Mouse (Mus musculus) limb, embryonic 10.5 days (tissue): Measurements from ENCODE around the gene Adgrf1. TPM values are rescaled to one million over a fixed set of nuclear protein-coding genes. Genes with fewer than 3 reads are reported as not detected.
A peak's percentile ranks its signal among the peaks of the same experiment; 100 is the strongest.

Source experiments
- DNase-seq: peaks from one replicate; pipeline ENCODE4 v3.0.0-alpha.2; 2017; ENCODE audit warnings: low spot score
- H3K27ac ChIP-seq: fragments of 300-500 bp; sonication (generic); 2 replicates; pipeline ENCODE4 v1.5.1; 2016; ENCODE audit warnings: mild to moderate bottlenecking
- H3K27me3 ChIP-seq: fragments of 300-500 bp; sonication (generic); 2 replicates; pipeline ENCODE4 v1.6.1; 2016; ENCODE audit warnings: low read depth, mild to moderate bottlenecking; ENCODE audit not compliant: poor library complexity, severe bottlenecking
- H3K36me3 ChIP-seq: fragments of 300-500 bp; sonication (generic); 2 replicates; pipeline ENCODE4 v1.6.1; 2016; ENCODE audit warnings: mild to moderate bottlenecking, moderate library complexity
- H3K4me1 ChIP-seq: fragments of 300-500 bp; sonication (generic); 2 replicates; pipeline ENCODE4 v1.6.1; 2016
- H3K4me3 ChIP-seq: fragments of 300-500 bp; sonication (generic); 2 replicates; pipeline ENCODE4 v1.5.1; 2016; ENCODE audit warnings: mild to moderate bottlenecking, moderate library complexity
- H3K9me3 ChIP-seq: fragments of 300-500 bp; sonication (generic); replicated peaks from 2 replicates; pipeline ENCODE4 v1.6.1; 2016; ENCODE audit warnings: mild to moderate bottlenecking
- WGBS: fragments of 180-500 bp; shearing (Covaris S2); methylation state at CpG from one replicate; pipeline ENCODE4 v1.1.7; 2016; 5-methylcytosine and 5-hydroxymethylcytosine counted together
- polyA plus RNA-seq: library from polyadenylated mRNA; unstranded; fragments of >200 nt; fragmentation: Nextera tagmentation; extraction: Ambion mirVana; gene quantifications from 2 replicates; pipeline ENCODE4 v1.2.1, GENCODE M21; 2016

Adgrf1 gene
- polyA plus RNA-seq, 1 experiment from 2014 or later: not detected

DNA sequence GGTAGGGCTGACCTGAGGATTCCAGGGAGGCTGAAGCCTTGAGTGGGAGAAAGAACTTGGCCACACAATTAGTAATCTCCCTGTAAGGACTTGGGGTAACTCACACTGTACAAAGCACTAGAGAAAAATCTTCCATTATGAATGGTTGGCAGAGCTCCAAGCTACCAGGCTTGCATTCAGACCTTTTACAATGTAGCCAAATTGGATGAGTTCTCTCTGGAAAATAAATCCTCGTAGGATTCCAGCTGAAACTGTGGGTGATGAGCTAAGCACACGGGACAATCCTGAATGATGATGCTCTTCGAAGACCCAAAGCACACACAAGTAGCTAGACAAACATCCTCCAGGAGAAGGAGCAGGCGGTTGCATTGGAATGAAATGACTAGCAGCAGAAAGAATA is 7.1 kb downstream of the Adgrf1 start:
- Histone ChIP-seq H3K36me3 (no peaks in the 10 kb centered on the region), H3K4me3 (no peak overlapping the region), H3K27me3 (no peaks in the 10 kb centered on the region), H3K27ac (no peak overlapping the region), H3K9me3 (no peaks in the 10 kb centered on the region), H3K4me1 (no peaks in the 10 kb centered on the region)
- 84% methylated on average over 4 of the region's 4 CpGs for WGBS
- DNase-seq: no peak

DNA sequence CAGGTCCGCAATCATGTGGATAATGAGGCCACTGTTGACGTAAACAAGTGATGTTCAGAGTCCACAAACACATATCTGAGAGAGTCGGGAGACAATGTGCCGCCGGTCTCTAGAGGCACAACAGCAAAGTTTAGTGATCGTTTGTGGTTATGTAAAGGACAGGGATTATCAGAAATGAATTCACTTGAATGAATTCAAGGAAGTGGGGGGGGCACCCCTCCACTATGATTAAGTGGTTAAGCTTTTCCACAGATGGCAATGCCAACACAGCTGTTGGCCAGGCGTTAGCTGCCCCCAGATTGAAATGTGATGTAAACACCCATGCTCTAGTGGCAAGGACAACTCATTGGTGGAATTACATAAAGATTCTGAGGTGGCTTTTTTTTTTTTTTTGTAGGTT is 9.5 kb downstream of the Adgrf1 start:
- no peak for DNase-seq
- no peaks in the 10 kb centered on the region for H3K9me3 ChIP-seq
- no peaks in the 10 kb centered on the region for H3K4me1 ChIP-seq
- no peaks in the 10 kb centered on the region for H3K36me3 ChIP-seq
- 88% methylated on average over 7 of the region's 7 CpGs for WGBS
- H3K27ac ChIP-seq: no peak overlapping the region
- no peak overlapping the region for H3K4me3 ChIP-seq
- H3K27me3 ChIP-seq: no peaks in the 10 kb centered on the region

DNA sequence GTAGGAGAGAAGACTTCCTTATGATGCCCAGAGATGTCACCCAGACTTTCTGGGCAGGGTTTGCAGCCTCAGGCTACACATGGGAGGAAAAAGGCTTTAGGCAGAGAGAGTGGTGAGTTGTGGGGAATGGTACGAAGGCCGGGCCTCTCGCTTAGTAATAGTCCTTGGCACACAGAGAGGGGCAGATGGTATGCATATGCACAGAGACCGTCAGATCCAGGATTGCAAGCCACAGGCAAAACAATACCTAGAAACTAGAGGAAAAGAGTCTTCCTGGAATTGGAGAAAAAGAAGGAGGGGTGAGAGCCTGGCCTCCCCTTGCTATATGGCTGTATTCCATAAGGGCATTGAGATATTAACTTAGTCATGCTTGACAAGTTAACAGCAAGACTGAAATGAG is 12.2 kb downstream of the Adgrf1 start:
- H3K4me1 ChIP-seq: no peaks in the 10 kb centered on the region
- H3K27me3 ChIP-seq: no peaks in the 10 kb centered on the region
- H3K36me3 ChIP-seq: no peaks in the 10 kb centered on the region
- DNase-seq: no peak
- WGBS: 89% methylated on average over 4 of the region's 4 CpGs
- no peak overlapping the region for H3K27ac ChIP-seq
- no peak overlapping the region for H3K4me3 ChIP-seq
- H3K9me3 ChIP-seq: no peaks in the 10 kb centered on the region

DNA sequence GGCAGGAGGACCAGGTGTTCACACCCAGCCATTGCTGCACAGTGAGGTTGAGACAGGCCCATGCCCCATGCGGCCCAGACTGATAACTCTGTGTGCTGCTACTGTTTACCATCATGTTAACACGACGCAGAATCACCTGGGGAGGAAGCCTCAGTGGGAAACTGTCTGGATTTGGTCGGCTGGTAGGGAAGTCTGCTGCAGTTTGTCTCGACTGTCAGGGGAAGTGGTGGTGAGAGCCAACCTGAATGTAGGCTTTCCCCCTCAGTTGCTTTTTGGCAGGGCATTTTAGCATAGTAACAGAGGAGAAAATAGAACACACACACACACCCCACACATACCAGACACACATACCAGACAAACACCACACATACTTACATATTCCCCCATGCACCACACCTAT is 12.7 kb downstream of the Adgrf1 start:
- 77% methylated on average over 5 of the region's 5 CpGs for WGBS
- Histone ChIP-seq H3K27ac (no peak overlapping the region), H3K9me3 (no peaks in the 10 kb centered on the region), H3K4me1 (no peaks in the 10 kb centered on the region), H3K4me3 (no peak overlapping the region), H3K36me3 (no peaks in the 10 kb centered on the region), H3K27me3 (no peaks in the 10 kb centered on the region)
- DNase-seq: no peak

DNA sequence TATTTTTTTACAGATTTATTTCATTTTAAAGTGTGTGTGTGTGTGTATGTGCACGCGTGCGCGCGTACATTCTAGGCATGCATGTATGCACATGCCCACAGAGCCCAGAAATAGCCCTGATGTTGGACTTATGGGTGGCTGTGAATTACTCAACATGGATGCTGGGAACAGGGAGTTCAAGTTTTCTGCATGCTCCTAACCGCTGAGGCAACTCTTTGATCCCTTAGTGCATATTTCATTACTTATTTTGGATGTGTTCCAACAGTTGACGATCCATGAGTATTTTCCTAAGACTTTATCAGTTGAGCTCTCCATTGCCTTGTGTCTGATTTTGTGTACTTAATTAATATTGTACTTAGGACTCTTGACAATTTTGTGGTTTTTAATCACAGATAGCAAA is 29.4 kb downstream of the Adgrf1 start:
- no peaks in the 10 kb centered on the region for H3K4me1 ChIP-seq
- no peaks in the 10 kb centered on the region for H3K27me3 ChIP-seq
- H3K27ac ChIP-seq: no peak overlapping the region
- DNase-seq: no peak
- 95% methylated on average over 7 of the region's 7 CpGs for WGBS
- no peaks in the 10 kb centered on the region for H3K36me3 ChIP-seq
- H3K9me3 ChIP-seq: no peaks in the 10 kb centered on the region
- H3K4me3 ChIP-seq: no peak overlapping the region

DNA sequence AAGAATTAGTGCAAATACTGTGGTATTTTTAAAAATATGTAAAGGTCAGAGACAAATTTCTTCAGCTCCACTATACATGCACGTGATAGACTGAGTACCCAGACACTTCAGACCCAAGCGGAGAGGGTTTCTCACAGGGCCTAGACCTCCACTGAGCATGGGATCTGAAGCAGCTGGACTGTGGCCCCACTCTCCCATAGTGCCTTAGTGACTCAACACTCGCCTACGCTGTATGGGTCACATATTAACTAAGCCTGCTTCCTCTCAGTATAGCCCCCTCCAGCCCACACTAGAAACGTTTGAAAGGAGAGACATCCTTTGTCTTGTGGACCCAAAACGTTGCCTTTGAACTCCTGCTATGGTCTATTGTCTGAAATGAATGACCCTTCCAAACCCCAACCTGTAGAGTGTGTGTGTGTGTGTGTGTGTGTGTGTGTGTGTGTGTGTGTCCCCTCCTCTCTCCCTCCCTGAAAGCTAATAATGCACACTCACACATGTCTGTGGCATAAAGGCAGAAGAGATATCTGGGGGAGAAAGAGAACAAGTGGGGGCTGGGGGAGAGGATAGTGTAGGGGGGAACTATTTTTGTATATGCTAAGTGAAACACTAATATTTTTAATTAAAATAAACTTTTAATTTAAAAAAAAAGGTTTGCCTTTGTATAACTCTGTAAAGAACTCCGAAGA is 56.0 kb downstream of the Adgrf1 start:
- H3K4me1 ChIP-seq: peaks cover 12% of the 10 kb centered on the region
- DNase-seq: no peak
- no peaks in the 10 kb centered on the region for H3K9me3 ChIP-seq
- H3K27ac ChIP-seq: peak overlapping the region; percentile 91
- 65% methylated on average over 7 of the region's 7 CpGs for WGBS
- H3K36me3 ChIP-seq: no peaks in the 10 kb centered on the region
- H3K27me3 ChIP-seq: no peaks in the 10 kb centered on the region
- H3K4me3 ChIP-seq: no peak overlapping the region

DNA sequence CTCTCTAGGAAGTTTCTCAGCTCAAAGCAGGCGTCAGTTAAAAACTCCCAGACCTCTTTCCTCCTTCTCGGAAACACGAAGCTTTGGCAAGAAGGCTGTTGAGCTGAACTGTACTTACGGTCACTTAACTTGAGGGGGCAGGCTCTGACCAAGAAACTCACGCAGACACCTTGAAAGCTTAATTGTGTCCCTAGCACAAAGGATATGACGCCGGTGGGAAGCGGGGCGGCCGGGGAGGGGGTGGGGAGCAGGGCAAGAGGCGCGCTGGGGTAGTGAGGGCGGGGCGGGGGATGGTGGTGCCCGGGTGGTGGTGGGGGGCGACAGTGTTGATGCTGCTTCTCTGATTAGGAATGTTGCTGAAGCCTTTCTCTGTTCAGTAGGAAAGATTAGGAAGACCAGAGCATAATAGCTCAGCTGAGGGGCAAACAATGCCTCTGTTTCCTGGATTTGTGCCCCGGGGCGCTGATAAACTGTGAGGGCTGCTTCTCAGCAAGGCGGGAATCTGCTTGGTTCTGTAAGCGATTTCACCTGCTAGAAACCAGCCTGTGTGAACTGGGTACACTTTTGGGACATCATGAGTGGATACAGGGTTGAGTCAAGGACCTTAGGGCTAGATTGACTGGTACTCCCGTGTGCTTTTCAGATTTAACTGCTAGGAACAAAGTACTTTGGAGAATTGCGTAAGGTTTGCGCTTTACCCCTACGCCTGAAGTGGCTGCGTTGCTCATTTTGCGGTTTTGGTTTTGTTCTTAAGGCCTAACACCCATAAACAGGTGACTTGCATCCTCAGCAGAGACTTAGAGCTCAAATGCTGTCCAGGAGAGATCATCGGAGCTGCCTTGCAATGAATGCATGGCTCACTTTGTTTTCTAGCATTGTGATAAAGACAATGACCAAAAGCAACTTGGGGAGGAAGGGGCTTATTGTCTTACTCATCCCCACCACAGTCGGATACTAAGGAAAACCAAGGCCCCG is 56.9 kb downstream of the Adgrf1 start:
- Histone ChIP-seq H3K4me1 (peaks cover 12% of the 10 kb centered on the region), H3K27me3 (no peaks in the 10 kb centered on the region), H3K9me3 (no peaks in the 10 kb centered on the region), H3K27ac (peak overlapping the region; percentile 91), H3K36me3 (no peaks in the 10 kb centered on the region), H3K4me3 (peak overlapping the region; percentile 50)
- WGBS: 18% methylated on average over 29 of the region's 29 CpGs
- DNase-seq: peak; percentile 77

DNA sequence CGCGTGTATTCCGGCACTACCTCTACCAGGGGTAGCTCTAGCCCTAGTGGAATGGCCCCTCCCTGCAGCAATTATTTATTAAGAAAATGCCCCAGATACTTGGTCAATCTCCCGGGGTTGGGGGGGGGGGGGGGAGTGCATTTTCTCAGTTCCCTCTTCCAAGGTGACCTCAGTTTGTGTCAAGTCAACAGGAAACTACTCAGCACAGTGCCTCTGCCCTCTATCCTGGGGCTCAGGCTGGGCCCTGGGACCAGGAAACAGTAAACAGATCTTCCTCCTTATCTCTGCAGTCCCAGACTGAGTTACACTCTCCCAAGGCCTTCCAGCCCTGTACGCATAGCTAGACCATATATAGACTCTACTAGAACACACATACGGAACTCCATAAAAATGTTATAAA is 57.7 kb downstream of the Adgrf1 start:
- WGBS: 86% methylated on average over 6 of the region's 6 CpGs
- Histone ChIP-seq H3K4me3 (no peak overlapping the region), H3K4me1 (peaks cover 20% of the 10 kb centered on the region), H3K27ac (peak overlapping the region; percentile 91; the same call in 1 of the 2 replicates), H3K9me3 (no peaks in the 10 kb centered on the region), H3K36me3 (no peaks in the 10 kb centered on the region), H3K27me3 (no peaks in the 10 kb centered on the region)
- no peak for DNase-seq

DNA sequence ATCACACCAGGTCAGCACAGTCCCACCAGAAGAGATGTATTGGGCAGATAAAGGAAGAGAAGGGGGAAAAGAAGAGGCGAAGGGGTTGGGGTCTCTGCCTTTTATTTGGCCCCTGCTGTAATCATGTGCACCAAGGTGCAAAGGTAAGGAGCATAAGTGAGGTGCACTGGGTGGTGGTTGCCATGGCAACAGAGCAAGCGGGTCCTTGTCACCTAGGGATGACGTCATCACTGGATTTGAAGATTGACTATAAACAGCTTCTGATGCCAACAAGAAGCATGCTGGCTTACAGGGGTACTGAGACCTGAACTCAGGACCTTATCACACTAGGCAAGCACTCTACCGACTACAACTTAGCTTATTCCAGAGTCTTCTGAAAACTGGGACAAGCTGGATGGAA is 59.1 kb downstream of the Adgrf1 start:
- DNase-seq: no peak
- Histone ChIP-seq H3K27ac (0 out of 2 replicates have a peak overlapping the region, but pooled peaks have one; percentile 23), H3K4me3 (no peak overlapping the region), H3K36me3 (no peaks in the 10 kb centered on the region), H3K4me1 (peaks cover 27% of the 10 kb centered on the region), H3K9me3 (no peaks in the 10 kb centered on the region), H3K27me3 (no peaks in the 10 kb centered on the region)
- 88% methylated on average over 4 of the region's 4 CpGs for WGBS

DNA sequence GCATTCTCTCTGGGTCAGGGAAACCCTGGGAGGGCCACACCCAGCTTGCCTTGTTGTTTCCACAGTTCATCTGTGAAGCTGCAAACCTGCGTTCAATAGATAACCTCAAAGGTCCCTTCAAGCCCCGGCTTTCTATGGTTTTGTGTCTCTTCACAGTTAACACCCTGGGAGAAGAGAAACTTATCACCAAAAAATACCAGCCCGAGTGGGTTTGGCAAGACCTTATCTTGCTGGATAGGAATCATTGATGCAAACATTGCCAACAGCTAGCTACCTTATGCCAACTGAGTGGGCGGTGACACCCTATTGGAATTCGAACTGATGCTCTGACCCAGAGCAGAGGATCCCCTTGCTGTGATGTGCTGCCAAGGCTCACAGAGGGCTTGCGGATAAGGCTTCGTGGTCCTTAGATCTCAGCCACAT is 59.6 kb downstream of the Adgrf1 start:
- Histone ChIP-seq H3K27me3 (no peaks in the 10 kb centered on the region), H3K36me3 (no peaks in the 10 kb centered on the region), H3K9me3 (no peaks in the 10 kb centered on the region), H3K27ac (no peak overlapping the region), H3K4me1 (peaks cover 32% of the 10 kb centered on the region), H3K4me3 (no peak overlapping the region)
- 90% methylated on average over 7 of the region's 7 CpGs for WGBS
- DNase-seq: no peak

DNA sequence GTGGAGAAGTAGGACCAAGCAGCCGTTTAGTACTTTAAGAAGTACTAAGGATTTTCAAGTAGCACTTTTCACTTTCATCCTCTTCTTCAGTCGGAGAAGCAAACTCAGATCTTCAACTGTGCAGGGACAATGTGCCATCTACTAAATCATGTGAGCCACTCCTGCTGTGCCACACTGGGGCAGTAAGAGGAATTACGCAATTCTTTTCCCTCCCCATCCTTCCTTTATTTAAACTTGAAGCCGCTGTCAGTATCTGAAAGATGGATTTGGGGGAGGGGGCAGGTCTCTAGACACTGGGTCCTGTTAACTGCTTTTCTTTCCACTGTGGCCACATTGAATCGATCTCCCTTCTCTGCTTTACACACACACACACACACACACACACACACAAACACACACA is 62.6 kb downstream of the Adgrf1 start:
- Histone ChIP-seq H3K27me3 (no peaks in the 10 kb centered on the region), H3K9me3 (no peaks in the 10 kb centered on the region), H3K4me3 (no peak overlapping the region), H3K4me1 (peaks cover 22% of the 10 kb centered on the region), H3K27ac (peak overlapping the region; percentile 51; the same call in 1 of the 2 replicates), H3K36me3 (no peaks in the 10 kb centered on the region)
- no peak for DNase-seq
- WGBS: 73% methylated on average over 5 of the region's 5 CpGs

DNA sequence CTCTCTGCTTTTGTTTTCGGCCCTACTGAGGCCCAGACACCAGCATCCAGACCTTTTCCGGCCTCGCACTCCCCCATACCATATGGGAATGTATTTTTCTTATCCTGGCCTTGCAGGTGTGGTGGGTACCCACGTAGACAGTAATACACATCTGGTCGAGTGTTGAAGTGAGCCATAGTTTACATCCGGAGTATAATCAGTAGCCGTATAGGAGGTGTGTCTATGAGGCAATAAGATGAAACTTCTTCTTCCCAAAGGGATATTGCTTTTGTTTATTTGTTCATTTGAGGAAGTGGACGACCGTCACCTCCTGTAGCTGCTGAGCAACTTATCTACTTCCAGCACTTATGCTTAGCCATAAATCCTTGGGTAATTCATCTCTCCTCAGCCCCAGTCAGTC is 63.9 kb downstream of the Adgrf1 start:
- DNase-seq: no peak
- Histone ChIP-seq H3K27ac (no peak overlapping the region), H3K36me3 (no peaks in the 10 kb centered on the region), H3K4me3 (no peak overlapping the region), H3K27me3 (no peaks in the 10 kb centered on the region), H3K4me1 (peaks cover 21% of the 10 kb centered on the region), H3K9me3 (no peaks in the 10 kb centered on the region)
- WGBS: 69% methylated on average over 9 of the region's 9 CpGs

DNA sequence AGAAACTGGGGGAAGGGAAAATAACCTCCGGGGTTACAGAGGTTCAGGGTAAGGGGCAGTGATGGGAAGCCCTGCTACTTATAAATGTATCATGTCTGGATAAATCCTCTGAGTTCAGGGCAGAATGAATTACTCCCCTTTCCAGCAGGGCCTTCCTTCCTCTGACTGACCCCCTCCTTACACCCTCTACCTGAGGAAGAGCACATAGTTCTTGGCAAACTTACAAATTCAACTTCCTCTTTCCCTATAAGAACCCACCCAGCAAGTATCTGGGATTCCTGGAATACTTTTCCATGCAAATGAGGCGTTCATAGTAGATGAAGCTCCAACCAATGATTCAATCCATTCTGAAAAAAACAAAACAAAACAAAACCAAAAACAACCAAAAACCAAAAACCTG is 67.5 kb downstream of the Adgrf1 start:
- Histone ChIP-seq H3K36me3 (no peaks in the 10 kb centered on the region), H3K27me3 (no peaks in the 10 kb centered on the region), H3K4me1 (peaks cover 14% of the 10 kb centered on the region; the same call in 1 of the 2 replicates), H3K27ac (no peak overlapping the region), H3K9me3 (no peaks in the 10 kb centered on the region), H3K4me3 (no peak overlapping the region)
- DNase-seq: no peak
- 93% methylated on average over 2 of the region's 2 CpGs for WGBS
